Mouse (Mus musculus) adrenal gland, adult 18-20 months (tissue): ENCODE results near the gene Mier1. TPM values are rescaled to one million over a fixed set of nuclear protein-coding genes. Genes with fewer than 3 reads are reported as not detected.

Source experiments
- DNase-seq, 2 experiments: peaks; one replicate each; pipeline ENCODE4 v3.0.0; 2021 to 2022; ENCODE audit warnings: low spot score in 2 of 2
- long read RNA-seq, 2 experiments: library from polyadenylated mRNA; stranded (forward); transcript quantifications; one replicate each; pipeline ENCODE4 v2.0.0; 2021
- total RNA-seq, 2 experiments: library from RNA; stranded (reverse); gene quantifications; 1 replicate in 1 of 2; 2 replicates in 1 of 2; pipeline ENCODE4 v1.2.3; 2021

Mier1 gene
- total RNA-seq = 10 to 100 TPM; 51.8 to 53.2 TPM
- long read RNA-seq, experiment 1, full-length matches to known transcripts = 2 of 5 reads
- long read RNA-seq, experiment 1, partial matches to known transcripts = 2 of 5 reads
- long read RNA-seq, experiment 1, other reads (novel, unspliced or antisense) = 1 of 5 reads
- long read RNA-seq, experiment 2, full-length matches to known transcripts = 8 of 24 reads
- long read RNA-seq, experiment 2, partial matches to known transcripts = 5 of 24 reads
- long read RNA-seq, experiment 2, other reads (novel, unspliced or antisense) = 11 of 24 reads

- DNase-seq = peak; percentile 92 to 95
These were observed at the start of gene Mier1, which contains the start of gene Wdr78 for GRCm38 (mm10) chr4:103114184-103115111. Mier1 (plus strand) TSS chr4:103114390. Wdr78 (minus strand) TSS chr4:103114555.

- DNase-seq = no peak
These were observed 49.8 kb upstream of the Mier1 start for GRCm38 (mm10) chr4:103064421-103064820.

GRCm38 (mm10) chr4:103064976-103065375 is 49.2 kb upstream of the Mier1 start:
- no peak for DNase-seq

GRCm38 (mm10) chr4:103067906-103068655 is 46.1 kb upstream of the Mier1 start:
- DNase-seq = no peak

- no peak for DNase-seq
These were observed 43.6 kb upstream of the Mier1 start for GRCm38 (mm10) chr4:103070631-103071030.

GRCm38 (mm10) chr4:103085237-103085636 is 29.0 kb upstream of the Mier1 start:
- DNase-seq = no peak

- DNase-seq = no peak
These were observed 18.3 kb upstream of the Mier1 start for GRCm38 (mm10) chr4:103095921-103096320.

- no peak for DNase-seq
These were observed 15.7 kb upstream of the Mier1 start for GRCm38 (mm10) chr4:103098532-103098931.

GRCm38 (mm10) chr4:103112651-103113050 is 1.5 kb upstream of the Mier1 start:
- no peak for DNase-seq

GRCm38 (mm10) chr4:103113402-103113801 is 788 bp upstream of the Mier1 start:
- no peak for DNase-seq

GRCm38 (mm10) chr4:103118888-103119228 is 4.7 kb downstream of the Mier1 start:
- no peak for DNase-seq

GRCm38 (mm10) chr4:103119229-103120027 is 5.2 kb downstream of the Mier1 start:
- DNase-seq = peak; percentile 85 to 90

- DNase-seq = no peak
These were observed 5.8 kb downstream of the Mier1 start for GRCm38 (mm10) chr4:103120028-103120384.

GRCm38 (mm10) chr4:103120395-103120794 is 6.2 kb downstream of the Mier1 start:
- DNase-seq = no peak

GRCm38 (mm10) chr4:103120874-103121389 is 6.7 kb downstream of the Mier1 start:
- no peak for DNase-seq

- no peak for DNase-seq
These were observed 8.9 kb downstream of the Mier1 start for GRCm38 (mm10) chr4:103123086-103123485.

- DNase-seq = no peak
These were observed 9.4 kb downstream of the Mier1 start for GRCm38 (mm10) chr4:103123606-103124005.

GRCm38 (mm10) chr4:103126533-103126932 is 12.3 kb downstream of the Mier1 start:
- no peak for DNase-seq

- DNase-seq = no peak
These were observed 22.8 kb downstream of the Mier1 start for GRCm38 (mm10) chr4:103136946-103137345.

GRCm38 (mm10) chr4:103146339-103146738 is 32.1 kb downstream of the Mier1 start:
- DNase-seq = peak; percentile 75 to 78
